Mouse (Mus musculus) ovary, postnatal 36 days (tissue): ENCODE measurements around the gene 1700001C19Rik.
A peak's percentile ranks its signal among the peaks of the same experiment; 100 is the strongest.
"Not testable (repeated sequence)": the region's sequence is repeated elsewhere in the genome, so short reads cannot be mapped to it uniquely, and the experiment has no call there.

Experiments used
- DNase-seq: peaks from one replicate; pipeline ENCODE4 v3.0.0; 2022; ENCODE audit warnings: low spot score, mixed read lengths

Gene 1700001C19Rik

DNA sequence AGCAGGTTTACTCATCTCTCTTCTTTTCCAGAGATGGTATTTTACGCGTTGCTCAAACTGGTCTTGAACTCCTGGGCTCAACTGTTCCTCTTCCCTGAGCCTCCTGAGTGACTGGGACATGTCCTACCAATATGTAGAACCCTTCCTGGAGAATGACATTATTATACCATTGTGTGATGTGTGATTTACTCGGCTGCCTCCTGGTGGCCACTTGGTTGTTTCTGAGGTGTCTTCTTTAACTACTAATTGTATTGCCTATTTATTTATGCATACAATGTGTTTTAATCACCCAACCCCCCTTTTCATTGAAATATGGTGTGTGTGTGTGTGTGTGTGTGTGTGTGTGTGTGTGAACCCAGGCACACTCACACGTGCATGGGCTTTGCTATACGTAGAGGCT lies 6.4 kb downstream of the 1700001C19Rik start:
- DNase-seq = no peak

DNA sequence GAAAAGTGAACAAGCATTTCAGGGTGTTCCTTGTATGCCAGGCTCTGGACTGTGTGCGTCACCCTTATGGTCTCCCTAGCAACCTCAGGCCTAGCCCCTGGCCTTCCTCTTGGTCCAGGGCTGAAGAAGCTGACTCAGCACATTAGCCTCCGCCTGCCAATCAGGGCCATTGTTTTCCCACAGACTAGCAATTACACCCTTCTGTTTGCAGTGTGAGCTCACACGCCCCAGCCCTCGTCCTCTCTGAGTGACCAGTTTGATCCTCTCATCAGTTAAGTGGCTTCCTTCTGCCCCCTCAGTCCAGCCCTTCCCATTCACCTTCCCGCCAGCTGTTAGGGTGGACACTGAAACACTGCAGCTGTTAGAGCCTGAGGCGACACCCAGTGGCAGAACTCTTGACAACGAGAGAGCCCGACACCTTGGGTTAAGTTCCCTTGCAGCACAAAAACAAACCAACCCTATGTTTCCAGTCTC lies 8.3 kb downstream of the 1700001C19Rik start:
- DNase-seq = peak; percentile 41

DNA sequence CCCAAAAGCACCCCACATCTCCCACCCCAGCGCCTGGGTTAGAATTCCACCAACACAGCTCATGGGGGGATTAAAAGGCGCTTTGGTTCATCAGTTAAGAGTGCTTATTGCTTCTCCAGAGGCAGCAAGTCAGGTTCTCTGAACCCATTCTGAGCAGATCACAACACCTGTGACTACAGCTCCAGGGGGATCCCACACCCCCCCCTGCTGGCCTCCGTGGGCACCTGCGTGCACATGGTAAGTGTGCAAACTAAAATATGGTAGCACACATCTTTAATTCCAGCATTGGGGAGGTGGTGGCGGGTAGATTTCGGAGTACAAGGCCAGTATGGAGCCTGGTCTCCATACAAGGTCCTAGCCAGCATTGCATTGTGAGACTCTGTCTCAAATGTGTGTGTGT lies 9.9 kb downstream of the 1700001C19Rik start:
- no peak for DNase-seq

DNA sequence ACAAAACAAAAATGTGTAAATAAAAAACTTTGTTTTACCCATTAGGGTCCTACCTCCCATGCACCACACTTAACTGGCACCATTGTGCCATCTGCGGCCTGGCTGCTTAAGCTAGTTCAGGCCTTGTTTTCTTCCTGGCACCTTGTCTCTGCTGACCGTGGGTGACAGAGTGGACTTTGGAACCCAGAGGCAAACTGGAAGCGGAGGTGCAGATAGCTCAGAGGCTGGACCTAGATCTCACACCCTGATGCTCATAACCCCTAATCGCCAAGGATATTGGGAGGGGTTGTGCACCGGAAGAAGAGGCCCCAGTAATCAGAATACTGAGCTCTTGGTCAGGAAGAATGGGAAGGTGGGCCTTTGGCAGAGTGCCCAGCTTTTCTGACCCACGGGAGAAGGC lies 13.0 kb downstream of the 1700001C19Rik start:
- DNase-seq = no peak

DNA sequence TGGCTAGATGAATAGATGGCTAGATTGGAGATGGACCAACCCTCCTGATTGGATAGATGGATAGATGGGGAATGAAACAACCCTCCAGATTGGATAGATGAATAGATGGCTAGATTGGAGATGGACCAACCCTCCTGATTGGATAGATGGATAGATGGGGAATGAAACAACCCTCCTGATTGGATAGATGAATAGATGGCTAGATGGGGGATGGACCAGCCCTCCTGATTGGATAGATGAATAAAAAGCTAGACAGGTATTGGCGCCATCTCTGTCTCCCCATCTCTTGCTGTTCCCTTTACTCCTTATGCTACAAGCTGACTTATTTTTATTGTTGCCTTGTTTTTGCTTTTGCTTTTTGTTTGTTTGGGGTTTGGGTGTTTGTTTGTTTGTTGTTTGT lies 14.6 kb downstream of the 1700001C19Rik start:
- DNase-seq = not testable (repeated sequence)

DNA sequence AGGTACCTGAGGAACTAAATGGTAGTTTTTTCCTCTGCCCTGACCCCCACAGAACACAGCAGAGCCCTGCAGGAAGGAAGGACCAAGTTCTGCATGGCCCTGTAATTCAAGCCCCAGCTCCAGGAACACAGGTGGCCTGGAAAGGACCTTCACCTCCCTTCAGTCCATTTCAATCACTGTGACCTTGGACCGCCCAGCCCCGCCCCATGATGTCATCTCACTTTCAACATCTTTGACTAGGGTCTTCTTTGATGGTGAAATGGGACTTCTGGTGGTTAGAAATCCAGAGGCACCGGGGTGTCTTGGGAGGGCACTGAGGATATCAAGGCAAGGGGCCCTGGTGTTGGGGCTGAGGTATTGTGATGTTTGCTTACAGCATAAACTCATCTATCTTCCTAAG lies 15.6 kb downstream of the 1700001C19Rik start:
- DNase-seq = no peak

DNA sequence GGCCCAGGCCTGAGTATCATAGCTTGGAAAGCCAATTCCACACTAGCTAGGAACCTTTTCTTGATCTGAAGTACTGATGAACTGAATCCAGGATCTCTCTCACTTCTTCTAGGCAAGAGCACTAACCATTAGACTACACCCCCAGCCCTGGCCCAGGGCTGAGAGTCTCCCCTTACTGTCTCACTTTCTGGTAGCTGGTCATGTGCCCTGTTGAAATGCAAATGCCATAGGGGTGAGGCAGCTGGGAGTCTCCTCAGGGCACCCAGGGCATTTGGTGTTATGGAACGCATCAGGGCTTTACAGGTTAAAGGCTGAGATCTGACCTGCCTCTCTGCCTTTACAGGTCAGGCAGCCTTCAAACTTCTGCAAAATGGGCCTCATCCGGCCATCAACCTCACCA lies 17.0 kb downstream of the 1700001C19Rik start:
- no peak for DNase-seq

DNA sequence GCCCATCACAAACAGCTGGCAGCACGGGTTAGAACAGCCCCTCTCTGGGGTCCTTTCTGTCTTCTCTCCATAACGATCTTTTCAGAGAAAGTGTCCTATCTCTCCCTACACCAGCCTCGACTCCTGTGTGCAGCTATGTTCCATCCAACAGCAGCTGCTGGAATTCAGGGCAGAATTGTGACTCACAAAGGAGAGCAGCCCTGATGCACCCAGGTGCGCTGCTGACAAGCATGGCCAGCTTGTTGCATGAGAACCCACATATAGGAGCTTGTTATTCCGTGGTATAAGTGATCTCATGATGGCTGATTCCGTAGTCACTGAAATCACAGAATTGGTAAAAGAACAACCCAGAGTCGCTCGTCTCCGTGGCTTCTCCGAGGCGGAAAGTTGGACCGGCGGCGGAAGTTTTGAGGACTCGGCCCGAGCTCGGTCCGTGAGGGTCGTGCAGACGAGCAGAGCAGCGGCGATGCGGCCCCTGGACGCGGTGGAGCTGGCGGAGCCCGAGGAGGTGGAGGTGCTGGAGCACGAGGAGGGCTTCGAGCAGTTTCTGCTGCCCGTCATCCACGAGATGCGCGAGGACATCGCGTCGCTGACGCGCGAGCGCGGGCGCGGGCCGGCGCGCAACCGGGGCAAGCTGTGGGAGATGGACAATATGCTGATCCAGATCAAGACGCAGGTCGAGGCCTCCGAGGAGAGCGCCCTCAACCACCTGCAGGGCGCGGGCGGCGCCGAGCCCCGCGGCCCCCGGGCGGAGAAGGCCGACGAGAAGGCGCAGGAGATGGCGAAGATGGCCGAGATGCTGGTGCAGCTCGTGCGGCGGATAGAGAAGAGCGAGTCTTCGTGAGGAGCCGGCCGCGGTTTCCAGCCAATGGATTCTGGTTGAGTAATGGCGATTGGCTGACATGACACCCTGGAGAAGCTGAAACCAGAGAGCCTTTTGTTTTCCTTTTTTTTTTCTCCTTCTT lies 27.0 kb downstream of the 1700001C19Rik start:
- peak; percentile 27 for DNase-seq

DNA sequence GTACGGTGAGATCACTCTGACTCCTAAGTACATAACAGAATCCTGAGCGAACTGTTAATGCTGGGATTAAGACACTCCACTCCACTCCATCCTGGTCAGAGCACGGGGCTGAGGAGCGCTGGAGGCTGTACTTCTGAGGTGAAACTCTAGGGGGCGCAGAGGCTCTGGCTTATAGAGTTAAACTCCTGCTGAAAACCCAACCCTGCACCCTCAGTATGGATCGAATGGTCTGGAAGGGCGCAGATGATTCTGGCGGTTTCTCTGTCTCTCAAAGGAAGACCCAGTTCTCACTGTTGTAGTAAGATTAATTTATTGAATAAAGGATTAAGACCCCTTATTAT lies 28.6 kb downstream of the 1700001C19Rik start:
- peak; percentile 55 for DNase-seq

DNA sequence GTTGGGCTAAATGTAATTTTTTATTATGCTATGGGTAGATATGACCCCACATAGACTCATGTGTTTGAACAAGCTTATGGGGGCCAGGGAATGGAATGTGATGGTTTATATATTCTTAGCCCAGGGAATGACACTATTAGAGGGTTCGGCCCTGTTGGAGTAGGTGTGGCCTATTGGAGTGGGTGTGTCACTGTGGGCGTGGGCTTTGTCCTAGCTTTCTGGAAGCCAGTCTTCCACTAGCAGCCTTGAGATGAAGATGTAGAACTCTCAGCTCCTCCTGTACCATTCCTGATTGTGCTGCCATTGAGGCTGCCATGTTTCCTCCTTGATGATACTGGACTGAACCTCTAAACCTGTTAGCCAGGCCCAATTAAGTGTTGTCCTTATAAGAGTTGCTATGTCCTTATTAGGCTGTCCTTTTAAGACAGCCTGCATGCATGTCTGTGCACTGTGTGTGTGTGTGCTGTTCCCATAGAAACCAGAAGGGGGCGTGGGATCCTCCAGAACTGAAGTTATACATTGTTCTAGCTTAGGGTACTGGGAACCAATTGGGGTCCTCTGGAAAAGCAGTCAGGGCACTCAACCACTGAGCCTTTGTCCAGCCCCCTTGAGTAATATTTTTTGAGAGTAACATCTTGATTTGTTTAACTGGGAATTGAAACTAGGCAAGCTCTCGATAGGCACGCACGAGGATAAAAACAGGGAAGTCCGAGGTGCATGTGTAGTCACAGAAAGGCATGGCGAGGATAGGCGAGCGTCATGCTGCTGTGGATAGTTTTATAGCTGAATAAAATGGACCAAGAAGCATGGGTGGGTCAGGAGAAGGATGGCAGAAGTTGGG lies 29.2 kb downstream of the 1700001C19Rik start:
- no peak for DNase-seq

DNA sequence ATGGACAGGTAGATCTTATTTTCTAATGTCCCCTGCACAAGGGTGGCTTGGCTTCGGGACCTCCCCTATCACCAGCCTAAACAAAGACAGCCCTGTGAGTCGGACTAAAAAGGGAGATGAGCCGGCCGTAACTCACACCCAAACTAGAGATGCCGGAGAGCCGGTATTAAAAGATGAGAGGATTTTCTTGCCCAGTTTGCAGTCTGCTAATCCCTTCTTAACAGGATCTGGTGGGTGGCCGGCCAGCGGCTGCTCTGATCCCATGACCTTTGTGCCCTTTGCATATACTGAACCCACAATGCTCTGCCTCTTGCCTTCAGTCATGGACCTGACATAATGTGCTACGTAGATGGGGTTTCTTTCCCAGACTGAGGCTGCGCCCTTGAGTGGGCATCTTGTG lies 36.7 kb downstream of the 1700001C19Rik start, which contains the start of gene Guca1a:
Gene Guca1a, minus strand, starts transcription at position 134 of the 400 bp plus-strand sequence.
- no peak for DNase-seq

DNA sequence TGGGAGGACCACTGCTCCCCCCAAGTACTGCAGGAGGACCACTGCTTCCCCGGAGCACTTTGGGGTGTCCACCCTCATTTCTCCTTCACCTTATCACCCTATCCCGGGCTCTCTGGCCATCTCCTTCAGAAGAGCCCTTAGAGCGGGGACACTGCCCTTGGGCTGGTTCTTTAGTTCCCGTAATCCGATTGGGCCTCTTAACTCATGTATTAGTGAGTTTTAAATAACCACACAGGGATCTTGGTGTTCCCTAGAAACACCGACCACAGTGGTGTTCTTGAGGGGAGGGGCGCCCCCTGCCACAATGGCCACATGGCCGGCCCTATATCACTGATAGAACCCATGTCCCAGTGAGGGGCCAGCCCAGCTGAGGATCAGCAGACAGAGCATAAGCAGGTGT lies 38.1 kb downstream of the 1700001C19Rik start:
- no peak for DNase-seq

DNA sequence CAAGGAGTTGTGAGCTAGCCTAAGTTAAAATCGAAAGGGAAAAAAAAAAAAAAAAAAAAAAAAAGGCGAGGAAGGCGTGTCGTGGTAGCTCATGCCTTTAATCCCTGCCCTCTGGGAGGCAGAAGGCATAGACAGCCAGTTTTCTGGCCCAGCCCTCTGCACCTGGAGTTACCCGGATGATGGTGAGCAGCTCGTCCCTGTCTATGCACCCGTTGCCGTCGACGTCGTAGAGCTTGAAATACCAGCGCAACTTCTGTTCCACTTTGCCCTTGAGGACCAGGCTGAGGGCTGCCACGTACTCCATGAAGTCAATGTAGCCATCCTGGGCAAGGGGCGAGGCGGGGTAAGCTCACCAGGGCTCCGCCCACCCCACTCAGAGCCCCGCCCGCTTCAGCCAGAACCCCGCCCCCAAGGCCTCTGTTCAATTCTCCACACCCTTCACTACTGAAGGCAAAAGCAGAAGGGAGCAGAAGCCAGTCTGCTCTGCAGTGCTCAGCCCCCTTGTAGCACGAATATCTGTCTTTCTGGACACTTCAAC lies 41.7 kb downstream of the 1700001C19Rik start:
- peak; percentile 52 for DNase-seq

DNA sequence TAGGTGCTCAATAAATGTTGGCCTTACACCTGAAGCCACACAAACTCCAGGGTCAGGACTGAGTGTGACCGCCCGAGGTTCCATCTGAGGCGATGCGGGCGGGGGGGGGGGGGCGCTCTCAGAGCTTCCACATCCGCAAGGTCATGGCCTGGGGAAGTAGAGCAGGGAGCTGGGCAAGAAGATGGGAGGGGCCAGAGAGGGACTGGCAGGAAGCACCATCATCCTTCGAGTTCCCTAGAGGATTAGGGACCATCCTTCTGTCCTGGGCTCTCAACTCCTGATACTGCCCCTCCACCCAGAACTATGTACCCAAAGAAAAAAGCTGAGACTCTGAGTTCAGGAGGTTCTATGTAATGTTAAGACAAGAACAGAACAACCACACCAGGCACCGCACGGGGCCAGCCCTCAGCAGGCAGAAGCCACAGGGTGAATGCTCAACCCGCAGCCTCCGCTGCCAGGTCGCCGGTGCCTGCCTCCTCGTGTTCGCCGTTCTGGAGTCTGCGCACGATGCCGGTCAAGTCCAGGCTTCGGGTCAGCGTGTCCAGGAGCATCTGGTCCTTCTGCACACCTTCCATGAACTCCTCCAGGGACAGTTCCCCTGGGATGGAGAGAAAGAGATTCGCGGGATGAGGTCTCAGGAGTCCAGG lies 42.8 kb downstream of the 1700001C19Rik start:
- DNase-seq = peak; percentile 21

DNA sequence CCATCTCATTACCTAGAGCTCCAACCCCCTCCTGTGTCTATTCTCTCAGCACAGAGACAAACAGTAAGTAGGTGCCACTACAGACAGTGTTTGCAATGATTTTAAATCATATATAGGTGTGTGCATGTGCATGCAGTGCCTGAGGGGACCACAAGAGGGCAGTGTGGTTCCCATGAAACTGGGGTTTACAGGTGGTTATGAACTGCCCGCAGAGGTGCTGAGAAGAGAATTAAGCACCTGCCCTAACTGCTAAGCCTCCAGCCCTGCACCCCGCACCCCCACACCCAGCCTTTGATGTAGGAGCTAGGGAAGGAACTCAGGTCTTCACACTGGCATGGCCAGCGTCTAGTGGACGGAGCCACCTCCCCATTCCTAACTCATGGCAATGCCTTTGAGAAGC lies 50.5 kb downstream of the 1700001C19Rik start:
- DNase-seq = peak; percentile 37

DNA sequence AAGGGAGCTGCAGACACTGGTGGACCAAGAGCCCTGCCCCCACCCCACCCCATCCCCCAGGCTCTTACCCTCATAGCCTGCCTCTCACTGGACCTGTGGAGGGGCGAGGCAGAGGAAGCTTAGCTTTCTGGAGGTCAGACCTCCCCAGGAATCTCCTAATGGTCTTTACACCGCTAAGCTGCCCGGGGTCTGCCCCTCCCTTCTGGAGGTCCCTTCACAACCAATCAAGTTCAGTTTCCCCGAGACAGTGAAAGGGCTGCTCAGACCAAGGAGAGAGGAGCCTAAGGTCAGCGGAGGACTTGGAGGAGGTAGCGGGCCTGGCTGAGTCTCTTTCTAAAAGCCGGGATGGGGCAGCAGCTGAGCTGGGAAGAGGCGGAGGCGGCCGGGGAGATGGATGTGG lies 52.0 kb downstream of the 1700001C19Rik start, which contains the start of gene Guca1b:
Gene Guca1b, plus strand, starts transcription at position 249 of the 400 bp plus-strand sequence.
- no peak for DNase-seq

DNA sequence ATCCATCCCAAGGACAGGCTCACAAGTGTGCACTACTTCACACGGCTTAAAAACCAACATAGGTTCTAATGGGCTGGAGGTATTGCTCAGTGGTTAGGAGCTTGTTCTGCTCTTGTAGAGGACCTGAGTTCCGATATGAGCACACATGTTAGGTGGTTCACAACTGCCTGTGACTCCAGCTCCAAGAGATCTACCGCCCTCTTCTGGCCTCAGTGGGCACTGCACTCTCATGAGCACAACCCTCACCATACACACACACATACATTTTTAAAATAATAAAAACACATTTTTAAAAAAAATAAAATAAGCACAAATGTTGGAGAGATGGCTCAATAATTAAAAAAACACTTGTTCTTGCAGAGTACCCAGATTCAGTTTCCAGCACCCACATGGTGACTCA lies 53.1 kb downstream of the 1700001C19Rik start:
- no peak for DNase-seq

DNA sequence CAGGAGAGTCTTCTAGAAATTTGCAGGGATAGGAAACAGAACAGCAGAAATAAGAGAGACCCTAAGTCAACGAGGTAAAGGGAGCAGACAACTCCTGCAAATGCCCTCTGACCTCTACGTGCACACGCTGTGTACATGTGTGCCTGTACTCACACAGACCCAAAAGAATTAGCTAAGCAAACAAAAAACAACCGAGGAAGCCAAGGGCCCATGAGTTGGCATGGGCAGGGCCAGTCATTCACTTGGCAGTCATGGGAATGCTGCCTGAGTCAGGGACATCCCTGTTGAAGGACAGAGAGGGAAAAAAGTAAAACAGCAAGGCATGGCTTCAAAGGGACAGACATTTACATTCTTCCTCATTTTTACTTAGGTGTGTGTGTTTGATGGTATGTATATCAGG lies 53.9 kb downstream of the 1700001C19Rik start:
- DNase-seq = no peak

DNA sequence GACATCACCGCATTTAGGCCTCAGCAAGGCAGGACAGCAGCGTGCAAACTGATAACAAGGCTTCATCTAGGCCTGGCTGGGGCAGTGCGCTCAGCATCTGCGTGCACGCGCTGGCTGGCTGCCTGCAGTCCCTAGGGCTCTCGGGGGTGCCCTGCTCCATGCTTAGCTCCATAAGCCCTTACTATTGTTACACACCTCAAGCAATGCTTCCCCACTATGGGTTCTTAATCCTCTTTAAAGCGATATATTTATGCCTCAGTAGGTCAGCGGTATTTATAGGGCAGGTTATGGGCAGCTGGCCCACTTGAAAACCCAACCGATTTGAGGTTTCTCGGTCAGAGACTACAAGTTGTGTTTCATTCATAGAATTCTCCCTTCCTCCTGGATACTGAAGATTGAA lies 55.3 kb downstream of the 1700001C19Rik start:
- DNase-seq = no peak

DNA sequence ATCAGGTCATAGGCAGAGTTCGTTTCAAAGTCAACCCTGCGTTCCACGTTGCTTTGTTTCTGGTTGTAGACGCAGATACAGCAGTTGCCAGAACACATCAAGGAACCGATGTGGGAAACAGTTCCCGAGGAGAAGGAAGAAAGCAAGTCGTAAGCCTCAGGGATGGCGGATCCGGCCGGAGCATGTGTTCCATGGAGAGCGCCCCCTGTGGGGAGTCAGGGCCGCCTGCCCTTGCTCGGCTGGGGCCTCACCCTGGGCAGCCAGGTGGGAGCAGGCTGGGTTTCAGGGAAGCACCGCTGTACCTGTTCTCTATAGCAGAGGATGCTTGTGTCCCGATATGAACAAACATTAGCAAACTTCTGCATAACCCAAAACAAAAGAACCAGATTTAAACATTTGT lies 59.0 kb downstream of the 1700001C19Rik start:
- DNase-seq = no peak

DNA sequence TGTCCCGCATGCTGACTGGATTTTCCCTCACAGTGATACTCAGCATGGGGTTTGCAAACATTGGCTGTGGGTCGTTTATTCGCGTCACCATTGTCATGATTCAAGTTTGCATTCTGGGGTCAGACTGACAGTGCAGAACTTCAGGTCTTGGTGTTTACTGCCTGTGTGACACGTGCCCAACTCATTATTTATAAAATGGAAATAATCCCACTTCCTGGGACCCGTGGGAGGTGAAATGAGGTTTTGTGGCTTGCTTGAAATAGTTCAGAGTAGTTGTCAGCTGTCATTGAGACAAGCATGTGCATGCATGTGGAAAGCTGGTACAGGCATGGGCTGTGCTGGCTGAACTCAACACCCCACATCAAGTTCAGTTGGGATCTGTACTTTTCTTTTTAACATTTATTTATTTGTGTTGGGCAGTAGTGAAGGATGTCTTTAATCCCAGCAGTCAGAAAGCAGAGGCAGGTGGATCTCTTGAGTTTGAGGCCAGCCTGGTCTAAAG lies 60.3 kb downstream of the 1700001C19Rik start:
- DNase-seq = no peak

DNA sequence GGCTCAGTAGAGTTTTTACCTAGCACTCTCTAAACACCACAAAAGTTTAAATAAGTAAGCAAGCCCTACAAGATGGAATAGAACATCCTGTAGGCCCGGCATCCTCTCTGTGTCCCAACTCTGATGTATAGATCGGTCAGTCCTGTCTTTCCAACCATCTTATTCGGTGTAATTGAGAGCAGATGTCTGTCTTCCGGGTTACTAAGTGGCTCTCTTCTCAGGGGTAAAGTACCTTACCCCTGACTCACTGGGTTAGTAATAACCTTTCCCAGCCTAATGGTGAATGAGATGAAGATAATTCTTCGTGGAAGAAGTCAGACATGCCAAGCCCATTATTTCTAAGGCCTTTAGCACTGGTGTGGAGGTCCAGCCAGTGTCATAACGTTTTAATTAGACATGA lies 63.2 kb downstream of the 1700001C19Rik start:
- DNase-seq = no peak
